Mouse (Mus musculus) stomach, embryonic 16.5 days (tissue): Measurements from ENCODE around the gene Mertk. TPM values are rescaled to one million over a fixed set of nuclear protein-coding genes. Genes with fewer than 3 reads are reported as not detected.
A peak's percentile ranks its signal among the peaks of the same experiment; 100 is the strongest.

Source experiments
- ATAC-seq: fragments of 200-750 bp; cut with Nextera tagmentation; 2 replicates; pipeline ENCODE4 v1.8.0; 2017; ENCODE audit warnings: moderate number of reproducible peaks, moderate TSS enrichment; ENCODE audit not compliant: insufficient read depth, low FRiP score
- H3K27ac ChIP-seq: fragments of 300-500 bp; sonication (generic); 2 replicates; pipeline ENCODE4 v1.5.1; 2014; ENCODE audit warnings: low read length
- H3K27me3 ChIP-seq: fragments of 300-500 bp; sonication (generic); 2 replicates; pipeline ENCODE4 v1.6.1; 2014; ENCODE audit warnings: low read length, control low read depth, mixed read lengths; ENCODE audit not compliant: control insufficient read depth, insufficient read depth
- H3K36me3 ChIP-seq: fragments of 300-500 bp; sonication (generic); 2 replicates; pipeline ENCODE4 v1.6.1; 2014; ENCODE audit warnings: low read length; ENCODE audit not compliant: control insufficient read depth, insufficient read depth
- H3K4me1 ChIP-seq: fragments of 300-500 bp; sonication (generic); 2 replicates; pipeline ENCODE4 v1.6.1; 2014; ENCODE audit warnings: low read length, control low read depth, mixed read lengths; ENCODE audit not compliant: control insufficient read depth, insufficient read depth
- H3K4me2 ChIP-seq: fragments of 300-500 bp; sonication (generic); 2 replicates; pipeline ENCODE4 v1.6.1; 2014; ENCODE audit warnings: low read depth, low read length, mixed read lengths
- H3K4me3 ChIP-seq: fragments of 300-500 bp; sonication (generic); replicated peaks from 2 replicates; pipeline ENCODE4 v1.5.1; 2014; ENCODE audit warnings: mild to moderate bottlenecking, low read length
- H3K9ac ChIP-seq: fragments of 300-500 bp; sonication (generic); 2 replicates; pipeline ENCODE4 v1.6.1; 2014; ENCODE audit warnings: low read length
- H3K9me3 ChIP-seq: fragments of 300-500 bp; sonication (generic); replicated peaks from 2 replicates; pipeline ENCODE4 v1.6.1; 2016; ENCODE audit warnings: low read length, control low read depth; ENCODE audit not compliant: control insufficient read depth
- WGBS: fragments of 180-500 bp; shearing (Covaris S2); extraction: QIAGEN DNeasy Blood & Tissue Kit; methylation state at CpG from one replicate; pipeline ENCODE4 v1.1.7; 2014; 5-methylcytosine and 5-hydroxymethylcytosine counted together
- polyA plus RNA-seq: library from polyadenylated mRNA; unstranded; fragments of >200 nt; fragmentation: Nextera tagmentation; extraction: Ambion mirVana; gene quantifications from 2 replicates; pipeline ENCODE4 v1.2.1, GENCODE M21; 2015

Mertk gene
- polyA plus RNA-seq, 1 experiment from 2014 or later: 6.7 TPM

DNA sequence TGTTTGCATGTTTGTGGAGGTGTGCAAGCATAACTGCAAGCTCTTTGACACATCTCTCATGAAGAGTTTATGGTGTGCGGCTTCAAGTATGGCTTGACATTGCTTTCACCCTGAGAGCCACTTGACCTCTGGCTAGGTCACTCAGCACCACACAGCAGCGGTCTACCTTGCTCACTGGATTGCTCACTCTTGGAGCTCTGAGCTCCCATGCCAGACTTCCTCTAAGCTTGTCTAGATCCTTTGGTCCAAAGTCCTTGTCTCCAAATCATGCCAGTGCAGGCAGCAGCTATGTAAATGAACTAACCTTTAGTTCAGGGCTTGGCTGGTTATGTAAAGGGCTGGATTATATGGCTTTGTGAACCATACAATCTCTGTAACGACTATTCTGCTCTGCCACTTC lies 2.3 kb upstream of the Mertk start:
- no peaks in the 10 kb centered on the region for H3K36me3 ChIP-seq
- no peak overlapping the region for H3K4me3 ChIP-seq
- H3K9ac ChIP-seq: no peak overlapping the region
- ATAC-seq: no peak
- 75% methylated on average over 3 of the region's 3 CpGs for WGBS
- H3K4me2 ChIP-seq: no peak overlapping the region
- no peak overlapping the region for H3K27ac ChIP-seq
- H3K9me3 ChIP-seq: no peaks in the 10 kb centered on the region
- H3K27me3 ChIP-seq: no peaks in the 10 kb centered on the region
- H3K4me1 ChIP-seq: no peaks in the 10 kb centered on the region

DNA sequence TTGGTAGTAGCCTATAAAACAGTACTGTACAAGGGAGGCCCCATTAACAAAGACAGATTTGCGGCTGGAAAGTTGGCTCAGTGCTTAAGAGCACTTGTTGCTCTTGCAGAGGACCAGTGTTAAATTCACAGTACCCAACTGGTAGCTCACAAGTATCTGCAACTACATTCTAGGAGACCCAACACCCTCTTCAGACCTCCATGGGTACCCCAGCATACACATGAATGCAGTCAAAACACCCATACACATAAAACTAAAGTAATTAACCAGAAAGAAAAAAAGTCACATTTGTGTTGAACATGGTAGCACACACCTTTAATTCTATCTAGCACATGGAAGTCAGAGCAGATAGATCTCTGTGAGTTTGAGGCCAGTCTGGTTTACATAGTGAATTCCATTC lies 1.7 kb upstream of the Mertk start:
- Histone ChIP-seq H3K4me2 (no peak overlapping the region), H3K27ac (no peak overlapping the region), H3K9me3 (no peaks in the 10 kb centered on the region), H3K27me3 (no peaks in the 10 kb centered on the region), H3K9ac (no peak overlapping the region), H3K4me3 (no peak overlapping the region), H3K36me3 (no peaks in the 10 kb centered on the region), H3K4me1 (no peaks in the 10 kb centered on the region)
- ATAC-seq: no peak
- 91% methylated on average over 1 of the region's 1 CpGs for WGBS

DNA sequence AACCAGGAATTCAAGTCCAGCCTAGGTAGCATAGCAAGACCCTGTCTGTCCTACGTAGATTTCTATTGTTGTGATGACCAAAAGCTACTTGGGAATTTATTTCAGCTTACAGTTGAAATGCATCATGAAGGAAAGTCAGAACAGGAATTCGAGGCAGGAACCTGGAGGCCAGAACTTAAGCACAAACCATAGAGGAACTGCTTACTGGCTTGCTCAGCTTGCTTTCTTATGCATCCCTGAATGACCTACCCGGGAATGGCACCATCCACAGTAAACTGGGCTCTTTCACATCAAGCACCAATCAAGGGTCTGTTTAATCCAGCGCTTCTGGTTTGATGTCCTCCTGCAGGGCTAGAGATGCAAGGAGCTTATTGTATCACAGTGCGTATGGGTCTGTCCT lies 1.2 kb upstream of the Mertk start:
- Histone ChIP-seq H3K27me3 (no peaks in the 10 kb centered on the region), H3K9ac (peak overlapping the region; percentile 75; the same call in 1 of the 2 replicates), H3K4me1 (no peaks in the 10 kb centered on the region), H3K4me3 (peak overlapping the region; percentile 58), H3K9me3 (no peaks in the 10 kb centered on the region), H3K4me2 (peak overlapping the region; percentile 70; the same call in 1 of the 2 replicates), H3K36me3 (no peaks in the 10 kb centered on the region), H3K27ac (peak overlapping the region; percentile 95; the same call in 1 of the 2 replicates)
- no peak for ATAC-seq
- 48% methylated on average over 5 of the region's 5 CpGs for WGBS

DNA sequence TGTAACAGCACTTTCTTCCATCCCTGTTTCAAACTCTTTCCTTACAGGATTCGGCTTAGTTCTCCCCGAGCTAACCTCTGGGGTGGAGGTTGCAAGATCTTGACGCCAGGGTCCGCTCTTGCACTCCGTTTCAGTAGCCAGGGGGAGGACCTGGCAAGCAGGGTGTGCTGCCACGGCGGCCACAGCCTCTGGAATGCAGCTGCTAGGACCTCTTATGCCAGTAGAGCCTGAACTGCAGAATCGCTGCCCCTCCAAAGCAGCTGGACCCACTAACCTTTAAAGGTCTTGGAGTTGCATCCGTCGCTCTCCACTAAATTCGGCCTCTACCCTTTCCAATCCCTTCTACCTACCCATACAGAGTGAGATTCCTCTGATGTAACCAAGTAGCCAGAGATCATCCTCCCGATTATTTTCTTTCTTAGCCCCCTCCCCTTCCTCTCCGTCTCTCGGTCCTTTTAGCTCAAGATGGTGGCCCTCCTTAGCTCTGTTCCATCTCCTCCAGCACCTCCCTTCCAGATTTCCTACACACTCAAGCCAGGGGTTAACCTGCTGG lies 540 bp upstream of the Mertk start:
- Histone ChIP-seq H3K4me1 (no peaks in the 10 kb centered on the region), H3K9me3 (no peaks in the 10 kb centered on the region), H3K36me3 (no peaks in the 10 kb centered on the region), H3K4me3 (peak overlapping the region; percentile 58), H3K9ac (peak overlapping the region; percentile 75), H3K4me2 (peak overlapping the region; percentile 70), H3K27ac (peak overlapping the region; percentile 95), H3K27me3 (no peaks in the 10 kb centered on the region)
- WGBS: 0% methylated on average over 14 of the region's 14 CpGs
- peak; percentile 88 for ATAC-seq

DNA sequence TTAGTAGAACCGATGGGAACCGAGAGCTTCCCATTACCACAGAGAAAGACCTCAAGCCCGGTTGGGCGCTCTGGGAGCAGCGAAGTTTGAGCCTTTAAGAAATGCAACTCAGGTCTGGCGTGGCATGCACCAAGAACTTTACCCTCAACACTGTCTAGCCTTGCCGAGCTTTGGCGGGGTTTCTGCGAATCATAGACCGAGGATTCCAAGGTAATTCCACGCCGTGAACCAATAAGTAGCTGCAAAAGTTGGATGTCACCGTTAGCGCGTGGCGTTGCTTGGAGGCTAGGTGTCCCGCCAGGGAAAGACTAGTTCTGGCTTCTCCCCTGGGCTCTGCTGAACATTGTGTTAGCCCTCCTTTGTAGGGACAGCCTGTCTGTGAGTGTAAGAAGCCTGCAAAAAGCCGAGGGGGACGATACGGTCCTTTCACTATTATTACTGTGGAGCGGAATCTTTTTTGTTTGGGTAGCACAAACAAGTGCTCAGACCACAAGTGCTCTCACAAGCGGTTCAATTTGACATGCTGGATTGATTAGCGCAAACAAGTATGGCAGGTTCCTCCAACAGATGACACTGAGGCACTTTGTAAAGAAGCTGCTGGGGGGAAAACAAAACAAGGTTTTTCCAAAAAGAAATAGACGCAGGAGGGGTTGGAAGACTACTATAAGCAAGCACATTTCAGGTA lies 587 bp downstream of the Mertk start:
- ATAC-seq: peak; percentile 16; the same call in 1 of the 2 replicates

DNA sequence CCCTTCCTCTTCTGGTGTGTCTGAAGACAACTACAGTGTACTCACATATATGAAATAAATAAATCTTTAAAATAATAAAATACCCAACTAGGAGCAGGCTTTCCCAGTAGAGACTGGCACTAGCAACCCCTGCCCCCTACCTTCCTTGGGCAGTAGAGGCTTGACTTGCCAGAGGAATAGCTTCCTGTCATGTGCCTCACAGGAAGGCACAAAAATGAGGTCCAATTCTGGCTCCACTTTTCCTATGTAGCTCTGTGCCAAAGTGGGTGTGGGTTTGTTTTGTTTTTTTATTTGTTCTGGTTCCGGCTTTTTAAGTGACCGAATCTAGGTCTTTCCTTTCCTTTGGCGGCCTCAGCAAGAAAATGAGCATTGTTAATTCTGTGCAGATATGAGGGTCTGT lies 5.7 kb downstream of the Mertk start:
- H3K27ac ChIP-seq: no peak overlapping the region
- H3K4me1 ChIP-seq: no peaks in the 10 kb centered on the region
- WGBS: 82% methylated on average over 3 of the region's 3 CpGs
- no peaks in the 10 kb centered on the region for H3K27me3 ChIP-seq
- H3K9me3 ChIP-seq: no peaks in the 10 kb centered on the region
- no peak overlapping the region for H3K4me2 ChIP-seq
- H3K36me3 ChIP-seq: no peaks in the 10 kb centered on the region
- no peak overlapping the region for H3K4me3 ChIP-seq
- H3K9ac ChIP-seq: no peak overlapping the region
- ATAC-seq: no peak

More for the DNA sequence above, 587 bp downstream of the Mertk start:
- Histone ChIP-seq H3K4me2 (peak overlapping the region; percentile 70), H3K9me3 (no peaks in the 10 kb centered on the region), H3K27me3 (no peaks in the 10 kb centered on the region), H3K9ac (peak overlapping the region; percentile 75), H3K4me1 (no peaks in the 10 kb centered on the region), H3K27ac (peak overlapping the region; percentile 95), H3K36me3 (no peaks in the 10 kb centered on the region), H3K4me3 (peak overlapping the region; percentile 58)
- under 1% methylated on average over 24 of the region's 24 CpGs for WGBS

DNA sequence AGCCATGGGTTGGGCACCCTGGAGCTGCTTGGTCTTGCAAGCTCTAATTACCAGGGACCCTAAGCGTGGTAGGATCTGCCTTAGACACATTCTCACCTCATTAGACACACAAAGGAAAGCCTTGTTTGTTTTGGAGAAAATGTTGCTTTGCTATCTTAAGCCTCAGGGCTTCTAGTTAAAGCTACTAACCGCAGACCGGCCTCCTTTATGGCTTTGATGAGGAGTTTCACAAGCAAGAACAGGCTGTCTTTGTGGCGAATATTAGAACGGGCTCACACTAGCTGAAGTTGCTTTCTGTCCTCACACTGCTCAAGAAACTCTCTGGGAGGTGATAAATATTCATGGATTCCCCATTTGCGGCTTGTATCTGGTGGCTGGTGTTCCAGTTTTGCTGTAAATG lies 10.5 kb downstream of the Mertk start:
- Histone ChIP-seq H3K4me1 (peaks cover 17% of the 10 kb centered on the region), H3K9me3 (no peaks in the 10 kb centered on the region), H3K27me3 (no peaks in the 10 kb centered on the region), H3K4me3 (no peak overlapping the region), H3K9ac (no peak overlapping the region), H3K27ac (no peak overlapping the region), H3K36me3 (no peaks in the 10 kb centered on the region), H3K4me2 (no peak overlapping the region)
- 58% methylated on average over 6 of the region's 6 CpGs for WGBS
- no peak for ATAC-seq

DNA sequence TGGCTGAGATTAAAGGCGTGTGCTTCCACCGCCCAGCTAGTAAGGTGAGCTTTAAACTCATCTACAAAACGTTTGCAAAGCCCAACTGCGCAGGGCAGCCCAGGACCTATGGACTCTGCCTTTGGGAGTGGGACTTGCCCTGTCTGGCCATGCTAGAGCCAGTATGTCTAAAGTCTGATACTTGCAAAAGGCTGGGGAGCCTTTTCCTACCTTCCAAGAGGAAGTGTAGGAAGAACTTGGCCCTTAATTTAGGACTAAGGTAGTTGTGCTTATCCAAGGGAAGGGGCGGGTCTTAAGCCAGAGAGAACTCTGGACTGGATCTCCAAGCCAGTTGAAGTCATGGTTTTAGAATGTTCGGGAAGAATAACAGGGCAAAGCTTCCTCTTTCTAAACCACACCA lies 11.9 kb downstream of the Mertk start:
- no peaks in the 10 kb centered on the region for H3K27me3 ChIP-seq
- no peak overlapping the region for H3K4me2 ChIP-seq
- no peak overlapping the region for H3K9ac ChIP-seq
- no peak overlapping the region; the same call in 1 of the 2 replicates for H3K27ac ChIP-seq
- no peak overlapping the region for H3K4me3 ChIP-seq
- no peaks in the 10 kb centered on the region for H3K36me3 ChIP-seq
- no peaks in the 10 kb centered on the region for H3K9me3 ChIP-seq
- 0 out of 2 replicates have a peak, but pooled peaks have one; percentile 16 for ATAC-seq
- WGBS: 60% methylated on average over 6 of the region's 6 CpGs
- H3K4me1 ChIP-seq: peaks cover 26% of the 10 kb centered on the region

DNA sequence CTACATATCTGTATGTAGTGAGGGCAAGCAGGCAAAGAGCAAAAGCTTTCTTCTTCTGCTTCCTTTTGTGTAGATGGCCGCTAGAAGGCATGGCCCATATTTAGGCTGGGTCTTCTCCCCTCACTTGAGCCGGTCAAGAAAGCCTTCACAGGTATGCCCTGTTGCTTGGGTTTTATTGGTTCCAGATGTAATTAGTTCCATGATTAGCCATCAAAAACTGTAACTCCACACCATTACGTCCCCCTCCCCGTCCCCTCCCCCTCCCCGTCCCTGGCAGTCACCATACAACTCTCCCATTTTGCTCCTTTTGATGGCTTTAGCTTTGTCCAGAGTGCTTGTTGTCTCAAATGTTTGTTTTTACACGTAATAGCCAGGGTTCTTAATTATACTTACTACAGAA lies 14.2 kb downstream of the Mertk start:
- no peak for ATAC-seq
- 76% methylated on average over 6 of the region's 6 CpGs for WGBS
- H3K4me1 ChIP-seq: peaks cover 27% of the 10 kb centered on the region
- no peaks in the 10 kb centered on the region for H3K27me3 ChIP-seq
- no peaks in the 10 kb centered on the region for H3K9me3 ChIP-seq
- no peaks in the 10 kb centered on the region for H3K36me3 ChIP-seq
- peak overlapping the region; percentile 18; the same call in 1 of the 2 replicates for H3K27ac ChIP-seq
- H3K9ac ChIP-seq: no peak overlapping the region
- no peak overlapping the region for H3K4me3 ChIP-seq
- no peak overlapping the region for H3K4me2 ChIP-seq
